Mouse (Mus musculus): ENCODE data around the gene Gtpbp6.
"Not testable (repeated sequence)": the region's sequence is repeated elsewhere in the genome, so short reads cannot be mapped to it uniquely, and the experiment has no call there.

- not testable (repeated sequence) for TF ChIP-seq POLR2A (IDR thresholded peaks at IDR 0.05; ENCODE audit: borderline replicate concordance, extremely low read depth, insufficient read depth, insufficient read length, poor library complexity, severe bottlenecking); CTCF (IDR thresholded peaks at IDR 0.05; ENCODE audit: borderline replicate concordance, extremely low read depth, insufficient read depth, insufficient read length)
Observed at GRCm38 (mm10) chr5:110122380-110122779, 14.4 kb upstream of the Gtpbp6 start.
